In the genomic region with DNA sequence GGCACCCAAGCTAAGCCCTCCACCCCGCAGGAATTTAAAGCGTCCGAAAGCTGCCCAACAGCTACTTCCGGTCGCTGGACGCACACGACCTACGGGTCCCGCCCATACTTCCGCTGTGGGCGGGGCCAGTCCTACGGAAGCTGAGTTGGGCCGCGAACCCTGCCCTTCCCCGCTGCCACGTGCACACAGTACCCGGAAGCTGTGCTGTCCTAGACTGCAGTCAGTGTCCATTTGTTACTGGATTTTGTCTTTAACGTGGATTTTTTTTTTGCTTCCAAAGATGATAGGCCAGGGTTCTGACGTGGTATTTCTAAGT, we compare ENCODE assay signal across 8 mouse cellular contexts. TPM values are rescaled to one million over a fixed set of nuclear protein-coding genes. Genes with fewer than 3 reads are reported as not detected.
A peak's percentile ranks its signal among the peaks of the same experiment; 100 is the strongest.
DNase-seq lines count a peak whose midpoint lies in the region; ATAC-seq lines count a peak whose summit lies in the region.

Cdk7 (minus strand) TSS at position 79 of the 316 bp plus-strand sequence.

- peaks cover 2% of the 10 kb centered on the region; the same call in 1 of the 2 replicates for H3K36me3 ChIP-seq in hindbrain, embryonic 11.5 days (ENCODE audit: control insufficient read depth, insufficient read depth, low read length)

- peak; percentile 99 for DNase-seq in MN1 (ENCODE audit: low spot score)
- DNase-seq in cerebellum, adult 9-10 months, result peak; percentile 88
- DNase-seq in frontal cortex, adult 2 months (ENCODE audit: extremely low spot score in 1 of 2, low spot score in 1 of 2), result peak; percentile 87 to 94
- DNase-seq in hindbrain, embryonic 11.5 days (ENCODE audit: low spot score), result peak; percentile 98
- DNase-seq in layer of hippocampus, postnatal 10 days (ENCODE audit: low spot score in 2 of 2), result peak; percentile 88 to 91
- DNase-seq in lung, postnatal 10 days, result peak; percentile 95
- peak; percentile 92 for DNase-seq in ovary, postnatal 36 days (ENCODE audit: low spot score)
- DNase-seq in thymus, postnatal 25 days, result peak; percentile 89

- H3K4me1 ChIP-seq in hindbrain, embryonic 11.5 days (replicated peaks; ENCODE audit: control insufficient read depth, insufficient read depth, low read length), result no peaks in the 10 kb centered on the region

- WGBS in hindbrain, embryonic 11.5 days, result 0% methylated on average over 19 of the region's 19 CpGs

- peak within 1 kb of the TSS; percentile 76 for H3K27ac ChIP-seq in hindbrain, embryonic 11.5 days (ENCODE audit: low read depth, low read length)

- no peaks in the 10 kb centered on the region for H3K9me3 ChIP-seq in hindbrain, embryonic 11.5 days (ENCODE audit: control insufficient read depth, low read length)

- H3K9ac ChIP-seq in hindbrain, embryonic 11.5 days (ENCODE audit: low read depth, low read length), result peak within 1 kb of the TSS; percentile 69

- H3K4me2 ChIP-seq in hindbrain, embryonic 11.5 days (replicated peaks; ENCODE audit: low read depth, low read length), result peak within 1 kb of the TSS; percentile 57

- peak; percentile 100 for ATAC-seq in hindbrain, embryonic 11.5 days (ENCODE audit: low FRiP score)

- no peaks in the 10 kb centered on the region for H3K27me3 ChIP-seq in hindbrain, embryonic 11.5 days (ENCODE audit: control insufficient read depth, insufficient read depth, low read length)

- peak within 1 kb of the TSS; percentile 57 for H3K4me3 ChIP-seq in hindbrain, embryonic 11.5 days (ENCODE audit: low read depth, low read length)

RNA-seq across cellular contexts. Expression of gene Cdk7, which starts in this region (rescaled TPM):
- 18.6 and 22.2 TPM in 2 replicates for polyA plus RNA-seq in frontal cortex, adult 2 months (2012; rRNA removed)
- polyA plus RNA-seq in hindbrain, embryonic 11.5 days (2014; fragmentation: Nextera tagmentation; extraction: Ambion mirVana), result 78.0 TPM in 2 replicates
- 10 to 100 TPM; 33.7 to 34.7 TPM for total RNA-seq in layer of hippocampus, postnatal 10 days (2021)

Comparison
In these comparisons a context has a peak if more than half of its experiments do, and no peak if none do; other contexts are left out.
1. Peak in every context shown above with its lines: DNase-seq, ATAC-seq, H3K4me3 ChIP-seq and H3K27ac ChIP-seq.